Mouse (Mus musculus): Measurements from ENCODE around the gene Anxa6.
A peak's percentile ranks its signal among the peaks of the same experiment; 100 is the strongest.
"Not testable (repeated sequence)": the region's sequence is repeated elsewhere in the genome, so short reads cannot be mapped to it uniquely, and the experiment has no call there.

Gene Anxa6

GRCm38 (mm10) chr11:54957708-54958107, 75.5 kb downstream of the Anxa6 start:
- not testable (repeated sequence) for DNase-seq

DNA sequence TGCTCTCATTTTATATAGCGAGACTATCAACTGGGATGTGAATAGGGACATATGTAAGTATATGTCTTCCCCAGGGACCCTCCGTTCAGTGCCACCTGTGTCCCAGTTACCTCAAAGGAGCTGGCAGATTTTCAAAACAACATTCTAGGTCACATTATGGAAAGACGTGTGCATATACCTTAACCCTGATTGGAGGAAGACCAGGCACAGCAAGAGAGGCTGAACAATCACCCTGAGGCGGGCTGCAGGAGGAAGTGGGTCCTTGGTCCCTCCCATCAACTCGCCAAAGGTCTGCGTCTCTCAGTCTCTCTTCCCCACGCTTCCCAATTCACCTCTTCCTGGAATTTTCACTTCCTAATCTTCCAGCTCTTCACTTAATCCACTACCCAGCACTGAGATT, 76.3 kb downstream of the Anxa6 start:
- DNase-seq: no peak

DNA sequence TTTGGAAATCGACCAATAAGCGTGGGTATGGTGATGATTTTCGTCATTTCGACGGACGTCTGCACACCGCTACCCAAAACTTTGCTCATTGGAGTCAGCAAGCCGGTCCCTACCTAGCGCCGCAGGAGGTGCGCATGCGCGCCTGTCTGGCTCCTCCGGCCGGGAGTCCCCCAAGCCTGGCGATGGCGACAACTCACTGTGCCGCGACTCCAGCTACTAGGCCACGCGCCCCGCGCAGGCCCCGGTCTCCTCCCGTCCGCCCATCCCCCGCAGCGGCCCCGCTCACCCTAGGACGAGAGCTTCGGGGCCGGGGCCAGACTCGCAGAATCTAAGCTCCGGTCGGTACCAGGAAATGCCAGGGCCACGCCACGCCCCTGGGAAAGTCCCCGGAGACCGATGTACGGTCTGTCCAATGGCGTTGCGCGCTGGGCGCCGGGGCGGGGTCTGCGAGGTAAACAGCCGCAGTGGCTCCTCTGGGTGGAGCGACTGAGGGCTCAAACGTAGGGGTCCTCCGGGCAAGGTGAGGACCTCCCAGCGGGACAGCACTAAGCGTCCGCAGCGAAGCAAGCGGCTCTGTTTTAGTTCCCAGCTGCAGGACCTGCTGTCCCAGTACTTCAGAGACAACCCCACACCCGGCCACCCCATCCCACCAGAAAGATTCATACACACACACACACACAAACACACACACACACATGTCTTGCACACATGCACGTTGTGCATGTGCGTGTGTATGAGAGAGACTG, 77.3 kb downstream of the Anxa6 start:
- DNase-seq: peak; percentile 99

DNA sequence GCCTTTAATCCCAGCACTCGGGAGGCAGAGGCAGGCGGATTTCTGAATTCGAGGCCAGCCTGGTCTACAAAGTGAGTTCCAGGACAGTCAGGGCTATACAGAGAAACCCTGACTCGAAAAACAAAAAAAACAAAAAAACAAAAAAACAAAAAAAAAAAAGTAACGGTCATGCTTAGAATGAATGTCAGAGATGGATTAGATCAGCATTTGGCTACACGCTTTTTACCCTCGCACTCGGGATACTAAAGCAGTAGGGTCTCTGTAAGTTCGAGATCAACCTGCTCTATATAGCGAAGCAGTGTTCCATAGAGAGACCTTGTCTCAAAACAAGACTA, 77.9 kb downstream of the Anxa6 start:
- DNase-seq: not testable (repeated sequence)

- DNase-seq: no peak
Observed at GRCm38 (mm10) chr11:54954716-54955115, 78.5 kb downstream of the Anxa6 start.

DNA sequence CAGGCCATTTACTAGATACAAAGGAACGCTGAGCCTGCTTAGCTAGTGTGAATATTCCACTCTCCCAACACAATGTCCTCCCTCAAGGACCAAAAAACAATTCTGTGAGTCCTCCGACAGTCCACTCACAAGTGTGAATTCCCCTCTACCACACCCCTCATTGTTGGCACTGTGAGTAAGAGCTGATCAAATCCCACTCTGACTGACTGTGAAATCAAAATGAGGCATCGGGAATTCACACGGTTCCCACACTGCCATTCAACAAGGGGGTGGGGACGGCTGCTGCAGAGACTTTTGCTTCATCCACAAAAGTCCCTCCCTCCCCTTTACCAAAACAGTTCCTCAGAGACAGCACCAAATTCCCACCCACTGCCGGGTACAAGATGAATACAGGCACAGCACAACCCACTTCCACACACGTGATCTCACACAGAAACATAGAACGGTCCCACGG, 79.2 kb downstream of the Anxa6 start:
- DNase-seq: no peak

- peak; percentile 52 to 56 for DNase-seq
Observed at GRCm38 (mm10) chr11:54952651-54953050, 80.6 kb downstream of the Anxa6 start.

GRCm38 (mm10) chr11:54950684-54951083, 82.6 kb downstream of the Anxa6 start:
- no peak for DNase-seq

DNA sequence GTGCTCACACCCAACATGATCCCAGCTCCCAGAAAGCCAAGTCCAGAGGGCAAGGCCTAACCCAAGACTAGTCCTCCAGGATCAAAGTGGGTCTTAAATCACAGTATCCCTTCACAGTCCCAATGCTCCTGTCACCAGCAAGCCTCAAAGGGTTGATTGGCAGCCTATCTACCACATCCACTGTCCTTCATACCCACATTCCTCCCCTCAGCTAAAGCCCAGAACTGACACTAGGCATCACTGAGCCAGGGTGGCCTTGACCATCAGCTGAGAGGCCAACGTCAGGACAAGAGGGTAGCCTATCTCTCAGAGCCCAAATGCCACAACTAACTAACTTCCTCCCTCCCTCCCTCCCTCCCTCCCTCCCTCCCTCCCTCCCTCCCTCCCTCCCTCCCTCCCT, 83.5 kb downstream of the Anxa6 start:
- no peak for DNase-seq

GRCm38 (mm10) chr11:54944702-54945101, 88.5 kb downstream of the Anxa6 start:
- DNase-seq: no peak

- DNase-seq: peak; percentile 63 to 69
Observed at GRCm38 (mm10) chr11:54940056-54940455, 93.2 kb downstream of the Anxa6 start.

- DNase-seq: peak; percentile 38
Observed at GRCm38 (mm10) chr11:54939501-54939900, 93.7 kb downstream of the Anxa6 start.

DNA sequence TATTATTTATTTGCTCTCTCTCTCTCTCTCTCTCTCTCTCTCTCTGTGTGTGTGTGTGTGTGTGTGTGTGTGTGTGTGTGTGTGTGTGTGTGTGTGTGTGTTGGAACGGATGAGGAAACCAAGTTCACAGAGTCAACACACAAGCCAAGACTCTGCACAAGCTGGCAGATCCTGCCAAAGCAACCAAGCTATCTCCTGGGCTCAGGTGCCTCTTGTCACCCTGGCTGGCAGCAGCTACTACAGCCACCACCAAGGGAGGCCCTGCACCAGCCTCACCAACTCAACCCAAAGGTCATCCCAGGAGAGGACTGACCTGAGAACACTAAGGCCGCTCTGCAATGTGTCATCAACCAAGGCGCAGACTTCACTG, 96.5 kb downstream of the Anxa6 start:
- no peak for DNase-seq

GRCm38 (mm10) chr11:54936035-54936770, 97.0 kb downstream of the Anxa6 start:
- peak; percentile 29 to 63 for DNase-seq

- no peak for DNase-seq
Observed at GRCm38 (mm10) chr11:54934198-54934597, 99.0 kb downstream of the Anxa6 start.

DNA sequence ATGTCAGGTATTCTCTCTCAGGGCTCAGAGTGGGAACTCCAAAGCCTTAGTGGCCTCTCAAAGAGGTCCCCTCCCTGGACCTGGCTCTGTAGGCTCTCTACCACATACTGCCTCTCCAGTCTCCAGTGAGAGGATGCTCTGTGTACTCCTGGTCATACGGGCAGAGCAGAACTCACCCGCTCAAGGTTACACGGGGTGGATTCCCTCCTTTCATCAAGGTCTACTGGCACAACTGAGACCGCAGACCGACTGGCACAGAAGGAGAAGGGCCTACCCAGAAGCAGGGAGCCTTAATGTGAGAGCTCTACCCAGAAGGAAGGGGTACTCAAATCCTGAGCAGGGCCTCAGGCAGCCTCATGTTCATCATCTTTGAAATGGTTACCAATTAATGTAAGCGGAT, 100.7 kb downstream of the Anxa6 start:
- DNase-seq: no peak

GRCm38 (mm10) chr11:54931405-54932093, 101.7 kb downstream of the Anxa6 start:
- peak; percentile 67 to 77 for DNase-seq

DNA sequence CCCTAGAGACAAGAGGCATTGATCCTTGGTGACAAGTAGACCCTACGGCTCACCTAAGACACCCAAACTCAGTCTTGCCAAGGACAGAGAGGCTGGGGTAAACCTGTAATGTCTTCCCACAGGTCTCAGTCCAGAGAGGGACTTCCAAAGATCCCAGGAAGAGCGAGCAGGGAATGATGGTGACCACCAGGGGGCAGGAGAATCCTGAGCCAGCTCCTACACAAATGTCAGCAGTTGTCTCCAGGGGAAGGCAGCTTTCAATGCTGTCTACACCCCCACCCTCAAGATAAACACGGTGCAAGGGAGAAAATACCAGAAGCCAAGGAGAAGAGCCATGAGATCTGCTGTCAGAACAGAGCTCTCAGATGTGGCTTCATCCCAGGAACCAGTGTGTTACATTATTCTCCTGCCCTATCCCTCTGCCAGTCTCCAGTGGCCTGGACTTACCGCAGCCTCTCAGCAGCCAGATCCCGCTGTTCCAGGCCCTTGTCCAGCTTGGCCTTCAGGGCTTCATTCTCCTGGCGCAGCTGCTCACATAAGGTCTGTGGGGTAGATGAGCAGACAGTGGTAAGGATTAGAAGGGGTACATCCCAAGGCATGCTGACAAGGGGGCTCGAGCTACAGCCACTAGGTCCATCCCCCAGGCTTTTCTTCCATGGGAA, 102.8 kb downstream of the Anxa6 start:
- peak; percentile 73 to 83 for DNase-seq

DNA sequence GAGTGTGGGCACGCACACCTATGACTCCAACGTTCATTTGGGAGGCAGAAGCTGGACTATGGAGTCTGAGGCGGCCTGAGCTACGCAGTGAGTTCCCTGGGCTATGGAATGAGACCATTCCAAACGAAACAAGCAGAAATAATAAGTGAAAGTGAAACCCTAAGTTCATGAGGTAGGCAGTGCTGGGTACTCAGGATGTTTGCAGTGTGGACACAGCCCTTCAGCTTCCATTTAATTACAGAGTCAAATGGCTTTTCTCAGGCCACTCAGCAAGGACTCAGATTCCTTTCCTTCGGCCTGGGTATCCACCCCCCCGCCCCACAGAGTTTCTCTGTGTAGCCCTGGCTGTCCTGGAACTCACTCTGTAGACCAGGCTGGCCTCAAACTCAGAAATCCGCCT, 103.5 kb downstream of the Anxa6 start:
- DNase-seq: no peak

DNA sequence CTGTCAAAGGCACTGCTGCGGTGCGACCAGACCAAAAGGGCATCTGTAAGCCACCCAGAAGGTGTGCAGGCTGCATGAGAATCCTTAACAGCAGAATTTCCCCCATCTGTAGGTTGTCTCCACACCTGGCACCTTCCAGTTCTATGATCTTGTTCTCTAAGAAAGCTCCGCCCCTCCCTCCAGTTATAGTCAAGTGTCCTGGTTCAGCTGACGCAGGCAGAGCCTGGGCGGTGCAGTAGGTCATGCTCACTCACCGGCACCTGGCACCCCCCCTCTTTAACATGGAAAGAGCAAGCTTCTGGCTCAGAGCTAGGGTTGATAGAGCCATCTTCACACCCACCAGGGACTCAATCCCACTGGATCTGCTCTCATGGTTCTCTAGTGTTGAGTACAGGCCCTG, 104.0 kb downstream of the Anxa6 start:
- no peak for DNase-seq

All from cerebellum, postnatal 25 days (tissue).